Mouse (Mus musculus) frontal cortex, postnatal 10 days (tissue): ENCODE measurements around the gene Pold2.

ENCODE experiments used
- DNase-seq, 2 experiments: peaks; one replicate each; pipeline ENCODE4 v3.0.0; 2022; ENCODE audit warnings: low spot score in 2 of 2, mixed read lengths in 1 of 2

The Pold2 gene

DNA sequence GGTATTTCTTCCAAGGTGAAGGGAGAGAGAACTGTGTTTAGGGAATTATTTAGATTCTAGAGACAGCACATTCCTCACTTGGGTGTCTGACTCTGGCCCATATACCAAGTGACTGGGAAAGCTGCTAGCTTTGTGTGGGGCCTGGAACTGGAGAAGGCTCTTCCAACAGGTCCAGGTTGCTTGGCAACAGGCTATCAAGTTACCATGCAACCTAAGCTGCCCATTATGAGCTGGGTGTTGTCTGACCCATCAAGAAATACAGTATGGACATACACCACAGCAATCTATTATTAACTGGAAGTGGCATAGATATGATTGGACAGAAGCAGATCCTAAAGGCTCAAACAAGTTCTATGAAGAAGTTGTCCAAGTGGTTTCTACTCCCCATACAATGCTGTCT is 52.7 kb downstream of the Pold2 start:
- no peak for DNase-seq
